Mouse (Mus musculus): ENCODE measurements at regions not wholly inside any gene's neighbourhood (a gene's known extent, or its start where the extent isn't known, plus 50 kb on each side); places are given as distances from the start of the nearest gene placed in this dataset.

DNA sequence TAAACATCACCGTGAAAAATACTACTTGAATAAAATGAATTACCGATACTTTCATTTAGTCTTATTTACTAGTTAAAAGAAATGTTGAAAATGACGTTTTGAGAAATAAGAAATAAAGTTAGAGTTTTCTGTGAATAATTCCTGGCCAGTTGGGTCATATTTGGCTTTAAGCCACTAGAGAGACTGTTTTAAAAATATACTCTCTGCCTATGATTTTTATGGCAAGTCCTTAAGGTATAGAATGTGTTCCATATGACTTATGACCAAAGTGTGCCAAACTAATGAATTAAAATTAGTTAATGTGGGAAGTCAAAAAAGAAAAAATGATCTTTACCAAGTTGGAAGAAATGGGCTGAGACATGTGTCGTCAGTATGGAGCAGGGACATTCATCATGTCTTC lies 354.2 kb upstream of the Col3a1 start:
- ATAC-seq (no peak), DNase-seq (ENCODE audit: low spot score) (no peak)
- 82% methylated on average over 4 of the region's 4 CpGs for WGBS

DNA sequence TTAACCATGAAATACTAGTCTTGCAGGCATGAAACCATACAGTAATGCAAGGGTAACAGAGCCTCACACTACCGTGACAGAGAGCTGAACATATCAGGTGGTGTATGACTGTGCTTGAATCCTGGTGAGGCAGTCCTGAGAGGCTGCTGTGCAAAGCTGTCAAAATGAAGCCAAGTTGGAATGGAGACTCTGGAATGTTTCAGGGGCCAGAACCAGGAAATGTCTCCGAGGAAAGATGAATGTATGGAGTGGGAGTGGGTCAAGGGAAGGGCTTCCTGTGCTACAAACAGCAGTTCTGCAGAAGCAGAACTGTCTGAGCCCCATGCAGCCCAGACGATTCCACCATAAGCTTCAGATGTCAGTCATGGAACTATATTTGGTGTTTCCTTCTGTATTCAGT lies 324.2 kb upstream of the Col3a1 start:
- TF ChIP-seq CTCF (IDR thresholded peaks at IDR 0.05; ENCODE audit: low read depth) = no peak
- H3K9me3 ChIP-seq (ENCODE audit: low read length) = no peaks in the 10 kb centered on the region
- no peak overlapping the region for H3K4me3 ChIP-seq (ENCODE audit: low read length)
- H3K4me2 ChIP-seq (ENCODE audit: low read depth, low read length) = no peak overlapping the region
- 69% methylated on average over 3 of the region's 3 CpGs for WGBS
- ATAC-seq = no peak
- no peaks in the 10 kb centered on the region for H3K27me3 ChIP-seq (ENCODE audit: insufficient read depth, low read length)
- no peak overlapping the region for H3K9ac ChIP-seq (replicated peaks; ENCODE audit: low read length)
- H3K36me3 ChIP-seq (ENCODE audit: insufficient read depth, low read length) = no peaks in the 10 kb centered on the region
- H3K27ac ChIP-seq = no peak overlapping the region
- no peaks in the 10 kb centered on the region for H3K4me1 ChIP-seq (ENCODE audit: insufficient read depth, low read length)
- DNase-seq (ENCODE audit: low spot score) = no peak

More for the DNA sequence above, 354.2 kb upstream of the Col3a1 start:
- Histone ChIP-seq H3K36me3 (ENCODE audit: insufficient read depth, low read length) (no peaks in the 10 kb centered on the region), H3K4me1 (ENCODE audit: insufficient read depth, low read length) (no peaks in the 10 kb centered on the region), H3K9ac (replicated peaks; ENCODE audit: low read length) (no peak overlapping the region), H3K9me3 (ENCODE audit: low read length) (no peaks in the 10 kb centered on the region), H3K27ac (no peak overlapping the region), H3K4me3 (ENCODE audit: low read length) (no peak overlapping the region), H3K27me3 (ENCODE audit: insufficient read depth, low read length) (no peaks in the 10 kb centered on the region), H3K4me2 (ENCODE audit: low read depth, low read length) (no peak overlapping the region)
- TF ChIP-seq CTCF (IDR thresholded peaks at IDR 0.05; ENCODE audit: low read depth) = no peak

DNA sequence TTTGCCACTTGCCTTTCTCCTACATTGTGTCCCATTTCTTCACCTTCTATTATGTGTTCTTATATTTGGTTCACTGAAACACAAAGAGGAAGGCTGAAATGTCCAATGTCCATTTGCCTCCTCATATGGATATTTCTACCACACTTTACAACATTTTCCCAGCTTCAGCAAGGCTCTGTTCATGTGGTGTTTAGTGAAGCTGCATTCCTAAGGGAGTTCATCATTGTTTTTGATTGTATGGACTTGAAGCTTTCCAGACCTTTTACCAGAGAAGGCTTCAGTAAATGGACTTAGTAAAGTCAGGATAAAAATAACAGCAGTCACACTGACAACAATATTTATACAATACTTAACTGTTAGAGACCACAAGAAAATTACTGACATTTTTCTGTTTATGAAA lies 290.8 kb upstream of the Col3a1 start:
- TF ChIP-seq CTCF (IDR thresholded peaks at IDR 0.05; ENCODE audit: low read depth) = no peak
- no peak overlapping the region for H3K4me3 ChIP-seq (ENCODE audit: low read length)
- H3K9ac ChIP-seq (replicated peaks; ENCODE audit: low read length) = no peak overlapping the region
- no peaks in the 10 kb centered on the region for H3K27me3 ChIP-seq (ENCODE audit: insufficient read depth, low read length)
- no peaks in the 10 kb centered on the region for H3K4me1 ChIP-seq (ENCODE audit: insufficient read depth, low read length)
- DNase-seq (ENCODE audit: low spot score) = no peak
- H3K9me3 ChIP-seq (ENCODE audit: low read length) = no peaks in the 10 kb centered on the region
- no peak overlapping the region for H3K4me2 ChIP-seq (ENCODE audit: low read depth, low read length)
- H3K36me3 ChIP-seq (ENCODE audit: insufficient read depth, low read length) = no peaks in the 10 kb centered on the region
- no peak for ATAC-seq
- H3K27ac ChIP-seq = no peak overlapping the region

DNA sequence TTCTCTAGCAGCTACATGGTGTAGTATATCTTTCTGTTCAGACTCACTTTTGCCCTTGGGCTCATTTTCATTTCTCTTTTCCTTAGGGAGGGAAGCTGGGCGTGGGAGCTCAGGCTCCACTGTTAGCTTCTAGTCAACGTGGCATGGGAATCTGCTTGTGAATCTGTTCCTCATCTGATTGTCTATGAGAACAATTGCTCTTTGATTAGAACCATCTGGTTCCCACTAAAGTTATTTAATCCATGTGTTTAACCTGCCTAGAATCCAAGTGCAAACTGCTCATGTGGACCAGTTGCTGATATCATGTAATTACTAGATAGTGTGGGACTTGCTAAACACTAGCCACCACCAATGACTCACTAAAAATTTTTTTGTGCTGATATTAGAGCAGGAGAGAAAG lies 290.1 kb upstream of the Col3a1 start:
- Histone ChIP-seq H3K4me1 (ENCODE audit: insufficient read depth, low read length) (no peaks in the 10 kb centered on the region), H3K4me2 (ENCODE audit: low read depth, low read length) (no peak overlapping the region), H3K27me3 (ENCODE audit: insufficient read depth, low read length) (no peaks in the 10 kb centered on the region), H3K36me3 (ENCODE audit: insufficient read depth, low read length) (no peaks in the 10 kb centered on the region), H3K27ac (no peak overlapping the region), H3K9me3 (ENCODE audit: low read length) (no peaks in the 10 kb centered on the region), H3K4me3 (ENCODE audit: low read length) (no peak overlapping the region), H3K9ac (replicated peaks; ENCODE audit: low read length) (no peak overlapping the region)
- peak; percentile 1 for DNase-seq (ENCODE audit: low spot score)
- ATAC-seq = no peak
- TF ChIP-seq CTCF (IDR thresholded peaks at IDR 0.05; ENCODE audit: low read depth) = no peak
- 62% methylated on average over 2 of the region's 2 CpGs for WGBS

DNA sequence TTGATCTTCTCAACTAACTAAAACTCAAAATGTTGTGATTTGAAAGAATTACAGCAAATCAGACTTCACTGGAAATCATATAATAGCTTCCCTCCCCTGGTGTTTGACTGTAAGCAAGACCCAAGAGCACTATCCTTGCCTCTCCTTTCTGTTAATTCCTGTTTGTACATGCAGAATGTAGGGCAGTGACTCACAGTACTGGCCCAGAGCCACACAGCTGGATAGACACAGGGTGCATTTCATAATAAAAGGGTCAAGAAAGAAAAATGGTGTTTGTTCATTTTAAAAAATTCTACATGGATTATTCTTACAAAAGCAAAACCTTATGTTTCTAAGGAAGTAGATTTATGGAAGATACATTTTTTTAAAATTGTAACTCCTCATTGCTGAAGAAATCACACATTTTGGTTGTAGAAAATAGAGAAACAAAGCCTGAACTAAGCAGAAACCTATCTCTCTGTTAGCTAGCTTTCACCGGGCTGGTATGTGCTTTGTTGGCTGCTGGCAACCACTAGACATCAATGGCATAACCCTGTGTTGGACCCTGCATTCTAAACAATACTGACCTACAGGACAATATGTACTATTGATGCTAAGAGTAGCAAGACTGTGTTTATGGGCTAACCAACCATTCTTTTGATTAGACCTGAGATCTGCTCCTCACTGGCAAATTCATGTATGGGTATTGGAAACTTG lies 289.0 kb upstream of the Col3a1 start:
- Histone ChIP-seq H3K27ac (no peak overlapping the region), H3K9ac (replicated peaks; ENCODE audit: low read length) (no peak overlapping the region), H3K9me3 (ENCODE audit: low read length) (no peaks in the 10 kb centered on the region), H3K36me3 (ENCODE audit: insufficient read depth, low read length) (no peaks in the 10 kb centered on the region), H3K4me3 (ENCODE audit: low read length) (no peak overlapping the region), H3K4me2 (ENCODE audit: low read depth, low read length) (no peak overlapping the region), H3K4me1 (ENCODE audit: insufficient read depth, low read length) (no peaks in the 10 kb centered on the region), H3K27me3 (ENCODE audit: insufficient read depth, low read length) (no peaks in the 10 kb centered on the region)
- ATAC-seq (no peak), DNase-seq (ENCODE audit: low spot score) (peak; percentile 5)
- 79% methylated on average over 1 of the region's 1 CpGs for WGBS
- TF ChIP-seq CTCF (IDR thresholded peaks at IDR 0.05; ENCODE audit: low read depth) = no peak

DNA sequence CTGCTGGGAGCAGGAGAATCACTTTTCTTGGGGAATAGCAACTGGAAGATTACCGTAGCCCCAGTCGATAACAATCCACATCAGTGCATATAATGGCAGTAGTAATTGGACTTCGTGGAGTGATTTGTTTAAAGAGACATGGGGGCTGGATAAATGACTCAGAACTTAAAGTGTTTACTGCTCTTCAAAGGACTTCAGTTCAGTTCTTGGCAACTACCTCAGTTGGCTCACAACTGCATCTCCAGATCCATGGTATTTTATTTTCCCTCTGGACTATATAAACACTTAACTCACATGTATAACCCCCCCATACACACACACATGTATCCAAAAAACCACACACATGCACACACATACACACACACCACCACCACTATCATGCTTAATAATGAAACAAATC lies 288.0 kb upstream of the Col3a1 start:
- DNase-seq (ENCODE audit: low spot score) = no peak
- Histone ChIP-seq H3K9me3 (ENCODE audit: low read length) (no peaks in the 10 kb centered on the region), H3K27ac (no peak overlapping the region), H3K9ac (replicated peaks; ENCODE audit: low read length) (no peak overlapping the region), H3K4me2 (ENCODE audit: low read depth, low read length) (no peak overlapping the region), H3K4me1 (ENCODE audit: insufficient read depth, low read length) (no peaks in the 10 kb centered on the region), H3K27me3 (ENCODE audit: insufficient read depth, low read length) (no peaks in the 10 kb centered on the region), H3K4me3 (ENCODE audit: low read length) (no peak overlapping the region), H3K36me3 (ENCODE audit: insufficient read depth, low read length) (no peaks in the 10 kb centered on the region)
- no peak for TF ChIP-seq CTCF (IDR thresholded peaks at IDR 0.05; ENCODE audit: low read depth)
- no peak for ATAC-seq
- WGBS = 70% methylated on average over 3 of the region's 3 CpGs

DNA sequence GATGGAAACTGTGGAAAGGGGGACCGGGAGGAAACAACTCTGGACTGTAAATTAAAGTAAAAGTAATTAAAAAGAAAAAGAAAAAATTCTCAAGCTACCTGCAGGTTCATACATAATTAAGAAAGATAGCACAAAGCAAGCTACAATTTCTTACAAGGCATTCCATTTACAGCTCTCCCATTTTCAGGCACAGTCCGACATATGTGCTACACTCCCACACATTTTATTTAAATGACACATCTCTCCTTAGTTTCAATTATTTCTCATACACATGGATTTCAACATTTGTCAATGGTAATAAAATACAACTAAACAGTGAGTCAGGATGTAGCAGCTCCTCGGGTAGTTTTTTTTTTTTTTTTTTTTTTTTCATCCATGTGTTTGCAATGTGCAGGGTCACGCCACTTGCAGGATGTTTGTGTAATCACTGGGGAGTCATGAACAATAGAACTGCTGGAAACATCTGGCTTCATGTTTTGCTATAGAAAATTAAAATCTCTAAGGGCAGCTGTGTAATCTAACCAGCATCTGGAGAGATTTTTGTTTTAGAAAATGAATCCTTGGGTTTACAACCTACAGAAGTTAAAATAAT lies 279.8 kb upstream of the Col3a1 start:
- 61% methylated on average over 4 of the region's 4 CpGs for WGBS
- H3K9ac ChIP-seq (replicated peaks; ENCODE audit: low read length) = no peak overlapping the region
- no peak for ATAC-seq
- H3K27ac ChIP-seq = no peak overlapping the region
- H3K4me3 ChIP-seq (ENCODE audit: low read length) = no peak overlapping the region
- no peak overlapping the region for H3K4me2 ChIP-seq (ENCODE audit: low read depth, low read length)
- no peaks in the 10 kb centered on the region for H3K36me3 ChIP-seq (ENCODE audit: insufficient read depth, low read length)
- H3K4me1 ChIP-seq (ENCODE audit: insufficient read depth, low read length) = no peaks in the 10 kb centered on the region
- no peak for DNase-seq (ENCODE audit: low spot score)
- TF ChIP-seq CTCF (IDR thresholded peaks at IDR 0.05; ENCODE audit: low read depth) = no peak
- no peaks in the 10 kb centered on the region for H3K9me3 ChIP-seq (ENCODE audit: low read length)
- no peaks in the 10 kb centered on the region for H3K27me3 ChIP-seq (ENCODE audit: insufficient read depth, low read length)
